Mouse (Mus musculus): ENCODE measurements around the gene Sik3.
A peak's percentile ranks its signal among the peaks of the same experiment; 100 is the strongest.

DNA sequence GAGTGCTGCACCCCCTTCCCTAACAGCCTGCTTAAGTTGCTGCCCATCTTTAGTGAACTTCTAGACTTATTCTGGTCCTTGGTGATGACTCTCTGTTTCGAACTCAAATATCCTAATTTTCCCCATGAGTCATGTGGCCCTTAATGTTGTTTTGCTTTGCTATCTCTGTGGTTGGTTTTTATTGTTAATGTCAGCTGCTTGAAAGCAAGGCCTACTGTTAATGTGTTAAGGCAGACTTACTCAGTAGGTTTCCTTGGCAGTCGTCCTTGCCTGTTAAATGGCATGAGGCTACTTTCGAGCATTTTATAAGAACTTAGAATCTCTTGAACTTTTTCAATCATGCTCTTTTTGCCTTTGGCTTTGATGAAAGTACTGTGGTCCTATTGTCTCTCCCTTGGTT lies 60.8 kb downstream of the Sik3 start:
- TF ChIP-seq POLR2A (IDR thresholded peaks at IDR 0.05; ENCODE audit: insufficient read length, low read depth) (no peak), TCF12 (IDR thresholded peaks at IDR 0.05; ENCODE audit: insufficient read depth, poor library complexity, severe bottlenecking) (no peak), POLR2AphosphoS2 (IDR thresholded peaks at IDR 0.05; ENCODE audit: insufficient read length, low read depth) (no peak), E2F4 (IDR thresholded peaks at IDR 0.05; ENCODE audit: insufficient read depth) (no peak), SRF (IDR thresholded peaks at IDR 0.05; ENCODE audit: control insufficient read depth, insufficient read length, low read depth) (no peak), USF1 (IDR thresholded peaks at IDR 0.05; ENCODE audit: low read depth) (peak; percentile 80), MAX (IDR thresholded peaks at IDR 0.05; ENCODE audit: low read depth) (no peak), MYOG (IDR thresholded peaks at IDR 0.05; ENCODE audit: control insufficient read depth in 1 of 3, insufficient read depth in 1 of 3, insufficient read length in 2 of 3, low read depth in 2 of 3) (peak in 1 of 3 experiments; percentile 81), MYOD1 (IDR thresholded peaks at IDR 0.05; ENCODE audit: control insufficient read depth in 1 of 3, insufficient read length in 2 of 3, low read depth in 2 of 3) (no peak), TCF3 (IDR thresholded peaks at IDR 0.05; ENCODE audit: insufficient read length, low read depth) (no peak), CEBPB (IDR thresholded peaks at IDR 0.05; ENCODE audit: insufficient read depth, poor library complexity, severe bottlenecking) (no peak)
